Mouse (Mus musculus) CD4-positive, CD25-positive, alpha-beta regulatory T cell, adult 4 months (primary cell): ENCODE measurements around the gene Gm3676. TPM values are rescaled to one million over a fixed set of nuclear protein-coding genes. Genes with fewer than 3 reads are reported as not detected.
"Not testable (repeated sequence)": the region's sequence is repeated elsewhere in the genome, so short reads cannot be mapped to it uniquely, and the experiment has no call there.

Source experiments
- ATAC-seq: one replicate; pipeline ENCODE4 v1.8.0; 2017
- polyA plus RNA-seq, 2 experiments: library from polyadenylated mRNA; unstranded; fragments of 100-300 nt; shearing (Covaris generic); gene quantifications; one replicate each; pipeline ENCODE4 v1.2.1; 2017

Gm3676 gene
- polyA plus RNA-seq = not detected

DNA sequence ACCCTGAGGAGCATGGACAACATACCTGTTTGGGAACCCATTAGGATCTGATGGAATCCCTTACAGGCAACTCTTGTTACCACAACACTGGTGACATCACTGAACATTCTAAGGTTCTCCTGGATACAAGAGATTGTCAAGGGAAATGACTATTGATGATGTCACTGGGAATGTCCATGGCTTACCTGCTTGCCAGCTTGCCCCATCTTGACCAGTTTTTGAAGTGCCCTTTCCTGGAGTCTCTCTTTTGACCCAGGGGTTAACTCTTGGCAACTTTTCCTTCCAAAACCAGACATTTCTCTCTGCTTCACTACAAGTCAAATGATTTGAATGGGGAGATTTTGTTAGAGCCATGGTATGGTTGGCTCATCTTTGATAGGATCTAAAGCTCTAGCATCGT is at the start of gene Gm3676:
Gene Gm3676, minus strand, starts transcription at position 101 of the 400 bp plus-strand sequence.
- ATAC-seq = not testable (repeated sequence)

DNA sequence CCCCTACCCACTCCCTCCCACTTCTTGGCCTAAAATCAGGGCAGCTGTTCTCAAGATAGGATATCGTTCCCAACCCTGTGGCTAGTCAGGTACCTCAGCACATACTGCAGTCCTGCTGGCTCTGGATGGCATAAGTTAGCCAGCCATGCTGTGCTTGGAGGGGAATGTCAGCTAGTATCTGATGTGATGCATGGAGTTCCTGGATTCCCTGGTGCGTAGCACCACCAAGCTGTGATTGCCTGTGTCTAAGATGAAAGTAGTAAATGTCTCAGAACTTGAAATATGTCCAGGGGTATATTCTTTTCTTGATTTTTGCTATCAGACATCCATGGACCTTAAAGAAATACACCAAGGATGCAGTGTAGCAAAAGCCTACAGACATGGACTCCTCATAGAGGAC is 1.9 kb upstream of the Gm3676 start:
- ATAC-seq = not testable (repeated sequence)

DNA sequence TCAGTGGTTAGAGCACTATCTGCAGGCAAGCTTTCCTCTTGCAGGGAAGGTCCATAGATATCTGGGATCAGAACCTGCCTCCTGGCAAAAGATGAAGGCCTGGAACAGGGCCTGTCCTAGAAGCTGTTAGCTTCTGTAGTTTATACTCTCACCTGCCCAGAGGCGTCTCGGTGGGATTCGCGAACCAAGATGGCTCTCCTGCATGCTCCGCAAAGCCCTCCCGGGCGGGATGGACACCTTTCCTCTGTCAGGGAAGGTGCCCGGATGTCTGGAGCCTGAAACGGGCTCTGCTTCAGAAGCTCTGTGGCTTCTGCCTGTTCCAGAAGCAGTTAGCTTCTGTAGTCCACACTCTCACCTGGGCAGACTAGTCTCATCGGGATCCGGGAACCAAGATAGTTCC is 16.1 kb downstream of the Gm3676 start:
- not testable (repeated sequence) for ATAC-seq

DNA sequence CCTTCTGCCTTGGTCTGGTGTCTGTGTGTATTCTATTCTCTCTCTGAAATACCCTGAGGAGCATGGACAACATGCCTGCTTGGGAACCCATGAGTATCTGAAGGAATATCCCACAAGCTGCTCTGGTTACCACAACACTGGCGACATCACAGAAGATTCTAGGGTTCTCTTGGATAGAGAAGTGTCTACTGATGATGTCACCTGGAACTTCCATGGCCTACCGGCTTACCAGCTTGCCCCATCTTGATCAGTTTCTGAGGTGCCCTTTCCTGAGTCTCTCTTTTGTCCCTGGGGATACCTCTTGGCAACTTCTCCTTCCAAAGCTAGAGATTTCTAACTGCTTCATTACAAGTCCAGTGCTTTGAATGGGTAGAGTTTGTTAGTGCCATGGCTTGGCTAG is 21.8 kb downstream of the Gm3676 start, which contains the start of gene Gm3072:
Gene Gm3072, minus strand, starts transcription at position 101 of the 400 bp plus-strand sequence.
- not testable (repeated sequence) for ATAC-seq

DNA sequence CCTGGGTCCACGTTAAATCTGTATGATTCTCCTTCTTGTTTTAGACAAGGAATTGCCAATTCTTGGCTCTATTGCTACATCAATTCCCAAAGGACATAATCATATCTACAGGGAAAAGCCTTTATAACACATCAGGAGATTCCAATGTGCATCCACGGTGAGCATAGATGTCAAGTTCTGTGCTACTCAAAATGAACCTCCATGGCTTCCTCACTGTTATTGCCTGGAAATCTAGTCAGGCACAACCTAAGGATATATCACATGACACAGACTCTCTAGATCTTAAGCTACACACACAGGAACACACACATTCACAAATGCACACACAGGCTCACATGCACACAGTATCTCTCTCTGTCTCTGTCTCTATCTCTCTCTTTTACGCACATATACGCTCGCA is 23.8 kb downstream of the Gm3676 start:
- not testable (repeated sequence) for ATAC-seq

DNA sequence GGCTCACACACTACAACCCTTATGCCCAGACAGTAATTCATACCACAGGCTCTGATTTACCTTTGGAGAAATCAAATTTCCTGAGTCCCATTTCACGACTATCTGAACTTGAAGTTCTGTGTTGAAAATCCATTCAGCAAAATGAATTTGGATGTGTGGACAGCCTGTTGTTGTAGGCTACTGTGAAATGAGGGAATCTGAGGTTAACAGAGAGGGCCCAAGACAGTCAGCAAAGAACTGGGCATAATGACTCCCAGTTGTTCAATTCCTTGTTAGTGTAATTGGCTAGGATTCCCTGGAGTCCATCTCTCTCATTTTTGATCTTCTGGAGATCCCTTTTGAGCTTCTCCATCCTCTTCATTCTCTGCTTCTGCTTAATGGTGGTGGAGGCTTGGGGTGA is 35.6 kb downstream of the Gm3676 start:
- ATAC-seq = not testable (repeated sequence)

DNA sequence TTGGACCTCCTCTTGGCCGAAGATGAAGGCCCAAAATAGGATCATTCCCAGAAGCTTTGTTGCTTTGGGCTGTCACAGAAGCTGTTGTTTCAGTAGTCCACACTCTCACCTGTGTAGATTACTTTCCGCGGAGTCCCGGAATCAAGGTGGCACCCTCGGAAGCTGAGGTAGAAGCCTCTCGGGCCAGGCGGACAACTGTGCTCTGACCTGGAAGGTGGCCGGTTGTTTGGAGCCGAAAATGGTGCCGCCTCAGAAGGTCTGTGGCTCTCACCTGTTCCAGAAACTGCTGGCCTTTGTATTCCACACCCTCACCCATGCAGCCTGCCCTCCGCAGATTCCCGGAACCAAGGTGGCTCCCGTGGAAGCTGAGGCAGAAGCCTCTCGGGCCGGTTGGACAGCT is 45.4 kb downstream of the Gm3676 start:
- ATAC-seq = not testable (repeated sequence)

Other genes starting within 250 kb of the Gm3676 start
- not detected for gene Gm6482, start 238.2 kb downstream of the Gm3676 start, polyA plus RNA-seq
- gene Gm7954, start 193.0 kb downstream of the Gm3676 start, polyA plus RNA-seq = not detected
- not detected for gene Gm3486, start 157.0 kb downstream of the Gm3676 start, polyA plus RNA-seq
- gene Gm7970, start 90.9 kb downstream of the Gm3676 start, polyA plus RNA-seq = not detected
- not detected for gene 1700049E17Rik2, start 73.3 kb downstream of the Gm3676 start, polyA plus RNA-seq
- not detected for gene Gm3072, start 21.9 kb downstream of the Gm3676 start, polyA plus RNA-seq
- gene Gm8068, start 55.4 kb upstream of the Gm3676 start, polyA plus RNA-seq = not detected
- not detected for gene Gm7929, start 104.1 kb upstream of the Gm3676 start, polyA plus RNA-seq
- gene Gm47189, start 126.0 kb upstream of the Gm3676 start, polyA plus RNA-seq = not detected